Mouse (Mus musculus) CH12.LX (cell line): ENCODE measurements around the gene Psmg3. TPM values are rescaled to one million over a fixed set of nuclear protein-coding genes. Genes with fewer than 3 reads are reported as not detected.

Source experiments
- DNase-seq: peaks from one replicate; pipeline ENCODE4 v3.0.0-alpha.2; 2013; ENCODE audit errors: extremely low read depth
- H3K27ac ChIP-seq: 2 replicates; pipeline ENCODE4 v1.5.1; 2012; ENCODE audit warnings: low read depth, mild to moderate bottlenecking, control low read depth, moderate library complexity; ENCODE audit not compliant: insufficient read depth
- H3K27me3 ChIP-seq: replicated peaks from 2 replicates; pipeline ENCODE3; 2012; ENCODE audit warnings: inconsistent platforms
- H3K36me3 ChIP-seq, 2 experiments: replicated peaks in 1 of 2; 2 replicates each; pipeline versions ENCODE3 to v1.6.1; 2012; ENCODE audit warnings: inconsistent platforms in 1 of 2, low read length in 1 of 2, mild to moderate bottlenecking in 1 of 2, mixed read lengths in 1 of 2, moderate library complexity in 1 of 2; ENCODE audit not compliant: control insufficient read depth in 1 of 2, insufficient read depth in 1 of 2
- H3K4me1 ChIP-seq, 2 experiments: 2 replicates each; pipeline ENCODE4 v1.6.1; 2012; ENCODE audit warnings: inconsistent platforms in 1 of 2, moderate library complexity in 1 of 2; ENCODE audit not compliant: insufficient read depth in 2 of 2, control insufficient read depth in 1 of 2
- H3K4me2 ChIP-seq: 2 replicates; pipeline ENCODE4 v1.6.1; 2012; ENCODE audit warnings: low read depth, mild to moderate bottlenecking, control low read depth; ENCODE audit not compliant: poor library complexity, insufficient read depth, severe bottlenecking
- H3K4me3 ChIP-seq, 3 experiments: fragments of 150-350 bp in 1 of 3; sonication (generic) in 1 of 3; replicated peaks in 1 of 3; 2 replicates each; pipeline versions ENCODE3 to v1.5.1; 2011 to 2012; ENCODE audit warnings: low read depth in 2 of 3, low read length in 2 of 3, mild to moderate bottlenecking in 2 of 3, moderate library complexity in 2 of 3, control low read depth in 1 of 3, improper control_type of control experiment in 1 of 3, inconsistent platforms in 1 of 3, mixed read lengths in 1 of 3; ENCODE audit not compliant: poor library complexity in 1 of 3
- H3K79me2 ChIP-seq: replicated peaks from 2 replicates; pipeline ENCODE4 v1.6.1; 2012; ENCODE audit warnings: mild to moderate bottlenecking, moderate library complexity; ENCODE audit not compliant: control insufficient read depth, poor library complexity, insufficient read depth, severe bottlenecking; ENCODE audit errors: extremely low read depth
- H3K9ac ChIP-seq: 2 replicates; pipeline ENCODE4 v1.6.1; 2012; ENCODE audit warnings: low read depth, mild to moderate bottlenecking, control low read depth, moderate library complexity; ENCODE audit not compliant: insufficient read depth
- H3K9me3 ChIP-seq: replicated peaks from 2 replicates; pipeline ENCODE3; 2012; ENCODE audit warnings: low read length, inconsistent platforms, mixed read lengths
- CTCF ChIP-seq, 2 experiments: IDR thresholded peaks in 1 of 2; conservative IDR thresholded peaks in 1 of 2; 2 replicates each; pipeline ENCODE4 v1.5.1; 2011 to 2012; ENCODE audit warnings: low read depth in 2 of 2, low read length in 2 of 2, improper control_type of control experiment in 1 of 2, inconsistent platforms in 1 of 2, mild to moderate bottlenecking in 1 of 2, moderate library complexity in 1 of 2
- E2F4 ChIP-seq: IDR thresholded peaks from 2 replicates; pipeline ENCODE4 v1.6.1; 2011; ENCODE audit warnings: low read depth, low read length, improper control_type of control experiment; ENCODE audit not compliant: insufficient replicate concordance
- ELF1 ChIP-seq: IDR thresholded peaks from 2 replicates; pipeline ENCODE4 v1.6.1; 2014; ENCODE audit warnings: low read depth, mild to moderate bottlenecking, inconsistent platforms, low read length, improper control_type of control experiment
- ETS1 ChIP-seq: conservative IDR thresholded peaks from 2 replicates; pipeline ENCODE4 v1.6.1; 2012; ENCODE audit warnings: low read depth, mild to moderate bottlenecking, inconsistent platforms, low read length, improper control_type of control experiment, moderate library complexity
- GABPA ChIP-seq: IDR thresholded peaks from 2 replicates; pipeline ENCODE4 v1.6.1; 2012; ENCODE audit warnings: low read depth, low read length, improper control_type of control experiment, inconsistent platforms; ENCODE audit not compliant: insufficient replicate concordance
- IRF4 ChIP-seq: IDR thresholded peaks from 2 replicates; pipeline ENCODE4 v1.6.1; 2014; ENCODE audit warnings: low read depth, mild to moderate bottlenecking, inconsistent platforms, low read length, improper control_type of control experiment
- MAX ChIP-seq: IDR thresholded peaks from 2 replicates; pipeline ENCODE4 v1.6.1; 2011; ENCODE audit warnings: low read length, improper control_type of control experiment
- MAZ ChIP-seq: IDR thresholded peaks from 2 replicates; pipeline ENCODE4 v1.6.1; 2012; ENCODE audit warnings: low read depth, mild to moderate bottlenecking, inconsistent platforms, low read length, improper control_type of control experiment, moderate library complexity
- MYC ChIP-seq: IDR thresholded peaks from 2 replicates; pipeline ENCODE4 v1.6.1; 2011; ENCODE audit warnings: low read depth, mild to moderate bottlenecking, improper control_type of control experiment, low read length
- NRF1 ChIP-seq: IDR thresholded peaks from 2 replicates; pipeline ENCODE4 v1.6.1; 2014; ENCODE audit warnings: low read depth, mild to moderate bottlenecking, inconsistent platforms, low read length, improper control_type of control experiment, moderate library complexity
- PAX5 ChIP-seq: IDR thresholded peaks from 2 replicates; pipeline ENCODE4 v1.6.1; 2012; ENCODE audit warnings: low read length, inconsistent platforms, mixed read lengths
- RAD21 ChIP-seq: IDR thresholded peaks from 2 replicates; pipeline ENCODE4 v1.6.1; 2011; ENCODE audit warnings: low read depth, mild to moderate bottlenecking, low read length, improper control_type of control experiment, moderate library complexity
- RCOR1 ChIP-seq: conservative IDR thresholded peaks from 2 replicates; pipeline ENCODE4 v1.6.1; 2012; ENCODE audit warnings: low read depth, mild to moderate bottlenecking, inconsistent platforms, low read length, improper control_type of control experiment
- TCF12 ChIP-seq: IDR thresholded peaks from 2 replicates; pipeline ENCODE4 v1.6.1; 2014; ENCODE audit warnings: low read depth, mild to moderate bottlenecking, inconsistent platforms, low read length, improper control_type of control experiment
- UBTF ChIP-seq: IDR thresholded peaks from 2 replicates; pipeline ENCODE4 v1.6.1; 2012; ENCODE audit warnings: low read depth, mild to moderate bottlenecking, inconsistent platforms, low read length, improper control_type of control experiment, moderate library complexity
- USF1 ChIP-seq: IDR thresholded peaks from 2 replicates; pipeline ENCODE4 v1.6.1; 2014; ENCODE audit warnings: low read depth, mild to moderate bottlenecking, inconsistent platforms, low read length, improper control_type of control experiment
- ZMIZ1 ChIP-seq: IDR thresholded peaks from 2 replicates; pipeline ENCODE4 v1.6.1; 2012; ENCODE audit warnings: low read depth, mild to moderate bottlenecking, inconsistent platforms, low read length, improper control_type of control experiment
- ZNF384 ChIP-seq: IDR thresholded peaks from 2 replicates; pipeline ENCODE4 v1.6.1; 2012; ENCODE audit warnings: low read depth, low read length, improper control_type of control experiment, inconsistent platforms
- dilution Hi-C: fragments of 300-500 bp; cut with MboI; formaldehyde crosslinking; loops from 2 replicates; pipeline ENCODE4 v1.14.3; 2020; ENCODE audit warnings: low sequenced_read_pairs; ENCODE audit not compliant: extremely low pct_unique_long_range_greater_than_20kb, extremely low pct_ligation_motif_present
- in situ Hi-C: fragments of 300-500 bp; cut with MboI; formaldehyde crosslinking; loops from 3 replicates; pipeline ENCODE4 v1.14.3; 2019; ENCODE audit warnings: low sequenced_read_pairs, low pct_ligation_motif_present, low pct_unique_long_range_greater_than_20kb, mixed read lengths
- polyA plus RNA-seq: library from polyadenylated mRNA; unstranded; fragments of >175 nt; gene quantifications from 2 replicates; pipeline ENCODE4 v1.2.1, GENCODE M21; 2012; ENCODE audit warnings: low read depth; ENCODE audit not compliant: insufficient read length
- total RNA-seq, 2 experiments: library from RNA; depleted of rRNA; stranded (reverse); fragments of 300-350 nt in 1 of 2; fragments of >200 nt in 1 of 2; gene quantifications; 2 replicates each; pipeline ENCODE4 v1.2.3; 2012 to 2014

Gene Psmg3
- total and polyA plus RNA-seq, 3 experiments, result 43.5 to 101 (median 57.3) TPM

- Histone ChIP-seq H3K4me3 (no peak overlapping the region), H3K4me2 (no peak overlapping the region), H3K79me2 (no peaks in the 10 kb centered on the region), H3K27ac (no peak overlapping the region), H3K9me3 (no peaks in the 10 kb centered on the region), H3K9ac (no peak overlapping the region), H3K36me3 (peaks cover 0 to 19% of the 10 kb centered on the region in 2 experiments), H3K4me1 (peaks cover 16 to 24% of the 10 kb centered on the region in 2 experiments), H3K27me3 (peaks cover 10% of the 10 kb centered on the region)
- no peak for TF ChIP-seq UBTF
- TF ChIP-seq IRF4, result no peak
- TF ChIP-seq PAX5, result no peak
- TF ChIP-seq NRF1, result no peak
- TF ChIP-seq ZMIZ1, result no peak
- TF ChIP-seq TCF12, result no peak
- no peak for TF ChIP-seq ETS1
- TF ChIP-seq MAX, result no peak
- TF ChIP-seq RAD21, result no peak
- TF ChIP-seq MAZ, result no peak
- TF ChIP-seq USF1, result no peak
- no peak for TF ChIP-seq MYC
- no peak for TF ChIP-seq E2F4
- TF ChIP-seq RCOR1, result no peak
- DNase-seq, result no peak
- dilution Hi-C loops, result no loop called here
- in situ Hi-C loops, result no loop called here
Observed at GRCm38 (mm10) chr5:139815964-139816363, 10.7 kb downstream of the Psmg3 start.

GRCm38 (mm10) chr5:139813963-139814381 is 12.7 kb downstream of the Psmg3 start:
- dilution Hi-C loops (no loop called here), in situ Hi-C loops (no loop called here)
- Histone ChIP-seq H3K27me3 (peaks cover 13% of the 10 kb centered on the region), H3K27ac (no peak overlapping the region), H3K79me2 (no peaks in the 10 kb centered on the region), H3K4me2 (no peak overlapping the region), H3K4me3 (no peak overlapping the region), H3K9me3 (peaks cover 3% of the 10 kb centered on the region), H3K9ac (no peak overlapping the region), H3K4me1 (peaks cover 16 to 24% of the 10 kb centered on the region in 2 experiments), H3K36me3 (peaks cover 0 to 1% of the 10 kb centered on the region in 2 experiments)
- TF ChIP-seq GABPA, result no peak
- no peak for TF ChIP-seq CTCF (conservative IDR thresholded peaks at IDR 0.05 in 1 of 2, IDR thresholded peaks at IDR 0.05 in 1 of 2; ENCODE audit: low read depth in 2 of 2, low read length in 2 of 2)
- no peak for TF ChIP-seq RCOR1
- TF ChIP-seq ZNF384, result no peak
- no peak for TF ChIP-seq ELF1
- DNase-seq, result no peak
